Mouse (Mus musculus): ENCODE measurements at regions not wholly inside any gene's neighbourhood (a gene's known extent, or its start where the extent isn't known, plus 50 kb on each side); places are given as distances from the start of the nearest gene placed in this dataset.

GRCm38 (mm10) chr3:50524006-50524405 is 80.6 kb upstream of the Slc7a11 start:
- DNase-seq (ENCODE audit: low spot score) = no peak

- no peak for DNase-seq (ENCODE audit: low spot score)
Measured at GRCm38 (mm10) chr3:50507211-50507610, 63.8 kb upstream of the Slc7a11 start.
